In genomic region chr7:44895206-44895592, GRCm38 (mm10) we compare ENCODE assay signal across 8 mouse cellular contexts. TPM values are rescaled to one million over a fixed set of nuclear protein-coding genes. Genes with fewer than 3 reads are reported as not detected.
DNase-seq lines count a peak whose midpoint lies in the region; ATAC-seq and TF ChIP-seq lines count a peak whose summit lies in the region.

No protein-coding gene starts in this region.

- no peak overlapping the region for H3K9ac ChIP-seq in lung, postnatal 0 days (replicated peaks; ENCODE audit: low read depth)
- H3K9ac ChIP-seq in limb, embryonic 12.5 days (replicated peaks) = no peak overlapping the region

- DNase-seq in cerebellum, adult 2 months = no peak
- DNase-seq in lung, postnatal 0 days (ENCODE audit: low spot score) = no peak
- DNase-seq in lung, postnatal 36 days = no peak
- DNase-seq in thymus, adult 18-20 months = no peak
- DNase-seq in natural killer cell, adult 2 months (ENCODE audit: low spot score in 2 of 2) = no peak

- peaks cover 24% of the 10 kb centered on the region for H3K4me1 ChIP-seq in cerebellum, adult 2 months (ENCODE audit: control insufficient read depth, insufficient read depth, low read length)
- H3K4me1 ChIP-seq in lung, postnatal 0 days (ENCODE audit: insufficient read depth, low read depth, low read length) = peaks cover 12% of the 10 kb centered on the region; the same call in 1 of the 2 replicates
- H3K4me1 ChIP-seq in limb, embryonic 12.5 days (replicated peaks) = peaks cover 44% of the 10 kb centered on the region
- H3K4me1 ChIP-seq in olfactory bulb, adult 2 months (ENCODE audit: control insufficient read depth, insufficient read depth, low read length) = peaks cover 40% of the 10 kb centered on the region

- H3K4me3 ChIP-seq in cerebellum, adult 2 months (replicated peaks; ENCODE audit: insufficient read depth, low read depth, low read length) = peak overlapping the region; percentile 66
- 0 out of 2 replicates have a peak overlapping the region, but pooled peaks have one; percentile 53 for H3K4me3 ChIP-seq in lung, postnatal 0 days (ENCODE audit: low read depth, low read length)
- H3K4me3 ChIP-seq in limb, embryonic 12.5 days (replicated peaks) = peak overlapping the region; percentile 62
- H3K4me3 ChIP-seq in olfactory bulb, adult 2 months (ENCODE audit: insufficient read depth, low read depth, low read length) = peak overlapping the region; percentile 15; the same call in 1 of the 2 replicates

- H3K9me3 ChIP-seq in lung, postnatal 0 days (ENCODE audit: low read length) = no peaks in the 10 kb centered on the region
- H3K9me3 ChIP-seq in limb, embryonic 12.5 days = no peaks in the 10 kb centered on the region

- no peak overlapping the region; the same call in 1 of the 2 replicates for H3K27ac ChIP-seq in cerebellum, adult 2 months (ENCODE audit: insufficient read depth, low read length)
- peak overlapping the region; percentile 73; the same call in 1 of the 2 replicates for H3K27ac ChIP-seq in lung, postnatal 0 days (ENCODE audit: low read length)
- H3K27ac ChIP-seq in limb, embryonic 12.5 days = peak overlapping the region; percentile 90
- H3K27ac ChIP-seq in olfactory bulb, adult 2 months (ENCODE audit: insufficient read depth, low read depth, low read length) = peak overlapping the region; percentile 98

- TF ChIP-seq POLR2A in cerebellum, adult 2 months (IDR thresholded peaks at IDR 0.05; ENCODE audit: borderline replicate concordance, insufficient read depth, low read length) = no peak
- TF ChIP-seq POLR2A in olfactory bulb, adult 2 months (IDR thresholded peaks at IDR 0.05; ENCODE audit: insufficient read depth, low read depth, low read length) = no peak

- ATAC-seq in cerebellum, adult (ENCODE audit: insufficient number of reproducible peaks, low FRiP score, low TSS enrichment) = no peak
- ATAC-seq in lung, postnatal 0 days = no peak
- ATAC-seq in limb, embryonic 12.5 days (ENCODE audit: insufficient number of reproducible peaks, insufficient read depth, low FRiP score, low TSS enrichment, low read depth) = no peak

- WGBS in cerebellum, adult 2 months = 2% methylated on average over 7 of the region's 7 CpGs
- WGBS in lung, postnatal 0 days = 64% methylated on average over 7 of the region's 7 CpGs
- WGBS in limb, embryonic 12.5 days = 67% methylated on average over 7 of the region's 7 CpGs
- WGBS in olfactory bulb, adult 2 months = 13% methylated on average over 7 of the region's 7 CpGs

- no peaks in the 10 kb centered on the region for H3K36me3 ChIP-seq in lung, postnatal 0 days (ENCODE audit: insufficient read depth, low read length)
- peaks cover 27% of the 10 kb centered on the region for H3K36me3 ChIP-seq in limb, embryonic 12.5 days

- no peak for TF ChIP-seq CTCF in cerebellum, adult 2 months (IDR thresholded peaks at IDR 0.05; ENCODE audit: borderline replicate concordance, insufficient read depth, low read depth, low read length)
- no peak for TF ChIP-seq CTCF in lung, postnatal 0 days (IDR thresholded peaks at IDR 0.05)
- TF ChIP-seq CTCF in olfactory bulb, adult 2 months (IDR thresholded peaks at IDR 0.05; ENCODE audit: insufficient read depth, low read depth, low read length) = no peak

- TF ChIP-seq EP300 in lung, postnatal 0 days (IDR thresholded peaks at IDR 0.05) = no peak

- no peaks in the 10 kb centered on the region for H3K27me3 ChIP-seq in cerebellum, adult 2 months (ENCODE audit: control insufficient read depth, insufficient read depth, low read length)
- H3K27me3 ChIP-seq in lung, postnatal 0 days (replicated peaks; ENCODE audit: insufficient read depth, low read length) = no peaks in the 10 kb centered on the region
- no peaks in the 10 kb centered on the region for H3K27me3 ChIP-seq in limb, embryonic 12.5 days

- H3K4me2 ChIP-seq in lung, postnatal 0 days (replicated peaks; ENCODE audit: low read depth, low read length) = peak overlapping the region; percentile 70
- H3K4me2 ChIP-seq in limb, embryonic 12.5 days = peak overlapping the region; percentile 75

RNA-seq across cellular contexts. Expression of gene Fuz, which starts 0.7 kb away (rescaled TPM):
- 29.0 and 31.9 TPM in 2 replicates for polyA plus RNA-seq in cerebellum, adult 2 months (2012; rRNA removed)
- 15.1 and 18.3 TPM in 2 replicates for polyA plus RNA-seq in lung, postnatal 0 days (2015; fragmentation: Nextera tagmentation; extraction: Ambion mirVana)
- 21.6 and 24.8 TPM in 2 replicates for polyA plus RNA-seq in limb, embryonic 12.5 days (2016; fragmentation: Nextera tagmentation; extraction: Ambion mirVana)
- polyA plus RNA-seq in olfactory bulb, adult 2 months (2012; ENCODE audit: insufficient read depth, insufficient read length, low replicate concordance, missing spikeins) = not detected in 2 replicates

RNA-seq across cellular contexts. Expression of gene Med25, which starts 2.7 kb away (rescaled TPM):
- 105 and 117 TPM in 2 replicates for polyA plus RNA-seq in cerebellum, adult 2 months (2012; rRNA removed)
- polyA plus RNA-seq in lung, postnatal 0 days (2015; fragmentation: Nextera tagmentation; extraction: Ambion mirVana) = 54.2 and 62.5 TPM in 2 replicates
- polyA plus RNA-seq in limb, embryonic 12.5 days (2016; fragmentation: Nextera tagmentation; extraction: Ambion mirVana) = 116 and 127 TPM in 2 replicates
- not detected in 2 replicates for polyA plus RNA-seq in olfactory bulb, adult 2 months (2012; ENCODE audit: insufficient read depth, insufficient read length, low replicate concordance, missing spikeins)

RNA-seq across cellular contexts. Expression of gene Ptov1, which starts 25.6 kb away (rescaled TPM):
- 355 and 364 TPM in 2 replicates for polyA plus RNA-seq in cerebellum, adult 2 months (2012; rRNA removed)
- 276 and 288 TPM in 2 replicates for polyA plus RNA-seq in lung, postnatal 0 days (2015; fragmentation: Nextera tagmentation; extraction: Ambion mirVana)
- polyA plus RNA-seq in limb, embryonic 12.5 days (2016; fragmentation: Nextera tagmentation; extraction: Ambion mirVana) = 615 and 666 TPM in 2 replicates
- not detected in 2 replicates for polyA plus RNA-seq in olfactory bulb, adult 2 months (2012; ENCODE audit: insufficient read depth, insufficient read length, low replicate concordance, missing spikeins)

RNA-seq across cellular contexts. Expression of gene Ap2a1, which starts 34.1 kb away (rescaled TPM):
- 216 and 229 TPM in 2 replicates for polyA plus RNA-seq in cerebellum, adult 2 months (2012; rRNA removed)
- polyA plus RNA-seq in lung, postnatal 0 days (2015; fragmentation: Nextera tagmentation; extraction: Ambion mirVana) = 36.1 and 39.4 TPM in 2 replicates
- 74.2 and 77.6 TPM in 2 replicates for polyA plus RNA-seq in limb, embryonic 12.5 days (2016; fragmentation: Nextera tagmentation; extraction: Ambion mirVana)
- not detected in 2 replicates for polyA plus RNA-seq in olfactory bulb, adult 2 months (2012; ENCODE audit: insufficient read depth, insufficient read length, low replicate concordance, missing spikeins)

RNA-seq across cellular contexts. Expression of gene Pnkp, which starts 38.3 kb away (rescaled TPM):
- 38.3 and 46.7 TPM in 2 replicates for polyA plus RNA-seq in cerebellum, adult 2 months (2012; rRNA removed)
- polyA plus RNA-seq in lung, postnatal 0 days (2015; fragmentation: Nextera tagmentation; extraction: Ambion mirVana) = 39.7 and 41.3 TPM in 2 replicates
- polyA plus RNA-seq in limb, embryonic 12.5 days (2016; fragmentation: Nextera tagmentation; extraction: Ambion mirVana) = 35.5 and 37.3 TPM in 2 replicates
- not detected in 2 replicates for polyA plus RNA-seq in olfactory bulb, adult 2 months (2012; ENCODE audit: insufficient read depth, insufficient read length, low replicate concordance, missing spikeins)

Comparison
In these comparisons a context has a peak if more than half of its experiments do, and no peak if none do; other contexts are left out.
1. H3K4me3 ChIP-seq: peak in every context shown above with its lines; median percentile 66 in cerebellum, adult 2 months; 62 in limb, embryonic 12.5 days; 53 in lung, postnatal 0 days; 15 in olfactory bulb, adult 2 months.
2. RNA of gene Fuz, which starts 0.7 kb away (polyA plus RNA-seq): 29.0 to 31.9 TPM in cerebellum, adult 2 months, 21.6 to 24.8 TPM in limb, embryonic 12.5 days and 15.1 to 18.3 TPM in lung, postnatal 0 days; not detected in olfactory bulb, adult 2 months; every median in the first group is over 10 times any median in the second.
3. RNA of gene Ptov1, which starts 25.6 kb away (polyA plus RNA-seq): 615 to 666 TPM in limb, embryonic 12.5 days, 355 to 364 TPM in cerebellum, adult 2 months and 276 to 288 TPM in lung, postnatal 0 days; not detected in olfactory bulb, adult 2 months; every median in the first group is over 100 times any median in the second.